Mouse (Mus musculus) heart, adult 2 months (tissue): ENCODE data around the gene Smarcd3. TPM values are rescaled to one million over a fixed set of nuclear protein-coding genes. Genes with fewer than 3 reads are reported as not detected.

Experiments
- DNase-seq, 2 experiments: peaks; one replicate each; pipeline ENCODE4 v3.0.0; 2021
- H3K27ac ChIP-seq: fragments of 200-600 bp; 2 replicates; pipeline ENCODE4 v1.8.1; 2022
- H3K27me3 ChIP-seq: fragments of 200-500 bp; 2 replicates; pipeline ENCODE4 v1.6.1; 2012; ENCODE audit warnings: mild to moderate bottlenecking, low read length, inconsistent platforms, mixed read lengths; ENCODE audit not compliant: control insufficient read depth, insufficient read depth
- H3K36me3 ChIP-seq: fragments of 200-500 bp; 2 replicates; pipeline ENCODE4 v1.6.1; 2012; ENCODE audit warnings: low read length, inconsistent platforms; ENCODE audit not compliant: control insufficient read depth, insufficient read depth
- H3K4me1 ChIP-seq: fragments of 200-500 bp; 2 replicates; pipeline ENCODE4 v1.6.1; 2011; ENCODE audit warnings: low read length; ENCODE audit not compliant: control insufficient read depth, insufficient read depth
- H3K4me3 ChIP-seq: fragments of 200-600 bp; 2 replicates; pipeline ENCODE4 v1.8.1; 2022
- H3K79me2 ChIP-seq: fragments of 200-500 bp; replicated peaks from 2 replicates; pipeline ENCODE4 v1.6.1; 2012; ENCODE audit warnings: mild to moderate bottlenecking, inconsistent platforms, low read length, moderate library complexity, mixed read lengths; ENCODE audit not compliant: control insufficient read depth, insufficient read depth
- H3K9ac ChIP-seq: fragments of 200-500 bp; 2 replicates; pipeline ENCODE4 v1.6.1; 2012; ENCODE audit warnings: low read depth, mild to moderate bottlenecking, control low read depth, inconsistent platforms, low read length, mixed read lengths
- CTCF ChIP-seq: fragments of 200-600 bp; IDR thresholded peaks from 2 replicates; pipeline ENCODE4 v1.8.1; 2022; ENCODE audit warnings: antibody characterized with exemption, mild to moderate bottlenecking, moderate library complexity
- EP300 ChIP-seq: fragments of 200-500 bp; IDR thresholded peaks from 2 replicates; pipeline ENCODE4 v1.6.1; 2011; ENCODE audit warnings: low read depth, low read length, control low read depth; ENCODE audit not compliant: insufficient read depth
- POLR2A ChIP-seq: fragments of 200-500 bp; IDR thresholded peaks from 2 replicates; pipeline ENCODE4 v1.6.1; 2011; ENCODE audit warnings: mild to moderate bottlenecking, low read depth, low read length, control low read depth; ENCODE audit not compliant: insufficient read depth
- WGBS: fragments of 180-500 bp; shearing (Covaris S2); methylation state at CpG from one replicate; pipeline ENCODE4 v1.1.7; 2018; 5-methylcytosine and 5-hydroxymethylcytosine counted together
- intact Hi-C: fragments of 180-260 bp; cut with DNase I; formaldehyde crosslinking; loops from one replicate; pipeline ENCODE4 v1.15.1; 2025
- polyA plus RNA-seq: library from polyadenylated mRNA; depleted of rRNA; stranded (reverse); fragments of >200 nt; gene quantifications from 2 replicates; pipeline ENCODE4 v1.2.3, GENCODE M21; 2012
- total RNA-seq, 2 experiments: library from RNA; stranded (reverse); gene quantifications; 2 replicates each; pipeline ENCODE4 v1.2.3; 2021

The Smarcd3 gene
- total and polyA plus RNA-seq, 3 experiments: 58.7 to 61.8 (median 60.2) TPM

DNA sequence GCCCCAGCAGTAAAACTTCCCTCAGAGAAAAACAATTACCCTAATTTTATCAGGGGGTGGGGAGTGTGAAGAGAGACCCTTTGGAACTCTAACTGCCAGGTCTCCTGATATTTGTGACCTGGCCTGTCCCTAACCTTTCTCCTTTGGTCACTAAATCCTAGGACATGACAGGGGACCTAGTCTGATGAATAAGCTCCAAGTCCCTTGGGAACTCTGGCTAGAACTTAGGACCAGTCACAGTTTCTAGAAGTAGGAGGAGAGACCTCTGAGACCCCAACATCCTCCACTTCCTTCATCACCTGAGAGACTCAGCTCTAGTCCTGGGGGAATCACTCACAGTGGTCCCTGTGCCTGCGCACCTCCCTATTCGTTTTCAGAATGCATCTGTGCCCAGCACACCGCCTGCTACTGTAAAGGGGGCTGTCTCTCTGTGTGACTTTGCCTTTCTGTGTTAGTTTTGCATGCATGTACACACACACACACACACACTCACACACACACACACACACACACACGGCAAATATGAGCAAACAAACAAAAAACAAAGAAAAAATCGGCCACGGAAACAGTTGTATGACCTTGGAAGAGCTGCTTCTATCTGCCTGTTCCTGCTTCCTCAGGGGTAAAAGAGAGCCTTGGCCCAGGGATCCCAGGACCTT, 18.8 kb downstream of the Smarcd3 start:
- WGBS: 23% methylated on average over 6 of the region's 6 CpGs
- H3K4me1 ChIP-seq: peaks cover 16% of the 10 kb centered on the region
- H3K27me3 ChIP-seq: no peaks in the 10 kb centered on the region
- H3K79me2 ChIP-seq: no peaks in the 10 kb centered on the region
- intact Hi-C loops: no loop called here
- H3K4me3 ChIP-seq: peak overlapping the region; percentile 63
- H3K27ac ChIP-seq: peak overlapping the region; percentile 99
- no peak for DNase-seq
- no peaks in the 10 kb centered on the region for H3K36me3 ChIP-seq
- no peak for TF ChIP-seq POLR2A
- TF ChIP-seq EP300: no peak
- no peak for TF ChIP-seq CTCF
- H3K9ac ChIP-seq: peak overlapping the region; percentile 68

DNA sequence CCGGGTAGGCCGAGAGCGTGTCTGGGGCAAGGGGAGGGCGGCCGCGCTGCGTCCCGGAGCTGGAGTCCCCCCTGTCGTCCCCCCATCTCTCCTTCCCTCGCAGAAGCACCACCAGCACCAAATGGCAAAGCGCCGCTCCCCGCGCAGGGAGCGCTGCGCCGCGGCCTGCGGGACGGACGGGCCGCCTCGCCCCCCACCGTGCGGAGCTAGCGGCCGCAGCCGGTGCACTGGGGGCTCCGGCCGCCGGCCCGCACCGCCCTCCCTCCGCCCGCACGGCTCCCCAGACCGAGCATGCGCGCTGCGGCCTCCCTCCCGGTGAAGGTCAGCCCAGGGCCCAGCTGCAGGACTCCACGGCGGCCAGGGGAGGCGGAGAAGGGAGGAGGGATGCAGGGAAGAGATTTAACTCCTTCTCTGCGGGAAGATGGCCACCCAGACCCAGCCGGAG, 19.5 kb downstream of the Smarcd3 start:
- under 1% methylated on average over 46 of the region's 46 CpGs for WGBS
- intact Hi-C loops: loop anchor here (5.0 kb wide), 1 partner anchor 148 kb away; no protein-coding TSS in a partner anchor
- H3K4me1 ChIP-seq: peaks cover 16% of the 10 kb centered on the region

DNA sequence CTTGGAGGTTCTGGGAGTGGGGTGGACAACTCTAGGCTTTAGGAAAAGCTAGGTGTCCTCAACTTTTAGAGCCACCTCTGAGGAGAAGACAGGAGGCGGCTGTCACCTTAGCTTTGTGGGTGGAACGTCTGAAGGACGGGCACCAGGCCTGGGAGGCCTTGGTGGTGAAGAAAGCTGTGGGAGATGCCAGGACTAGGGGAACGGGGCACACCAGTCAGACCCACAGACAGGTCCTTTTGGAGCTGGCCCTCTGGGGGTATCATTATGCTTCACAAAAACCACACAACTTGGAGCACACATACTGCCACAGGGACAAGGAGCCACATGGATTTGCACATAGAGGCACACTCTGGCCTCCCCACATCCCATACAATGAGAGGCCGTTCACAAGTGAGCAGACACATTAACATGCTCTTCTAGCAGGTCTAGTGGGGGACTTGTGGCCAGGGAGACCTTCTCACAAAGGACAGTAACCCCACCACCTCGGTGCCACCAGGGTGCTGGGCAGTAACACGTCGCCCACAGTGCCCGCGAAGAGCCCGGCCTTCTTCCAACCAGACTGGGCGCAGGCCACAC, 20.0 kb downstream of the Smarcd3 start:
- TF ChIP-seq POLR2A (no peak), CTCF (no peak), EP300 (no peak)
- peaks cover 16% of the 10 kb centered on the region for H3K4me1 ChIP-seq
- no peaks in the 10 kb centered on the region for H3K36me3 ChIP-seq

More for the DNA sequence above, 19.5 kb downstream of the Smarcd3 start:
- Histone ChIP-seq H3K79me2 (no peaks in the 10 kb centered on the region), H3K36me3 (no peaks in the 10 kb centered on the region), H3K27ac (peak overlapping the region; percentile 99), H3K4me3 (peak overlapping the region; percentile 63), H3K27me3 (no peaks in the 10 kb centered on the region), H3K9ac (peak overlapping the region; percentile 97)
- TF ChIP-seq POLR2A (peak; percentile 63), EP300 (0 out of 2 replicates have a peak, but pooled peaks have one; percentile 26), CTCF (peak; percentile 58)
- DNase-seq: peak; percentile 94

DNA sequence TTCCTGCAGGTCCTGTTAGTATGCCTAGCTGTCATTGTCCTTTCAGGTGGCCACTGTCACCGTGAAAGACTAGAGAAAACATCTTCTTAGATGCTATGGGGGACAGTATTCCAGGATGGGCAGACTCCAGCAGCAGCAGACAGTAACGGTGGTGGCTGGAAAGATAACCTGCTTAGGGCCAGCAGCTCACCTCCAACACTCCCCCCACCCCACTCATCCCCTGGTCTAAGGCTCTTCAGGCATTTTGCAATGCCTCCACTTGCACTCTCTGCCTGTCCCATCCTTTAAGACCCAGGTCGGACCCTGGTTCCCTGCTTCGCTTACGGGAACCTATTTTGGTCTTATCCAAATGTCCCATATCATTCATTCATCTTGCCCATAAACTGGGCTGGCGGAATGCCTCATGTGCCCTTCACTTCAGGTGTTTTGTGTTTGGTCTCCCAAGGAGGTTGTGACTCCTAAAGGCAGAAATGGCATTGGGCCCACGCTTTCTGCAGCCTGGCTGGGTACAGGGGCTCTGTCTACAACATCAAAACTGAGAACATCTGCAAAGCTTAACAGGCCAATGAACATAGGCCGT, 20.7 kb downstream of the Smarcd3 start:
- Histone ChIP-seq H3K27ac (peak overlapping the region; percentile 99), H3K36me3 (no peaks in the 10 kb centered on the region), H3K79me2 (no peaks in the 10 kb centered on the region), H3K4me1 (peaks cover 16% of the 10 kb centered on the region), H3K4me3 (peak overlapping the region; percentile 64), H3K27me3 (no peaks in the 10 kb centered on the region), H3K9ac (peak overlapping the region; percentile 28; the same call in 1 of the 2 replicates)
- TF ChIP-seq CTCF: no peak
- TF ChIP-seq EP300: no peak
- TF ChIP-seq POLR2A: no peak
- no peak for DNase-seq
- WGBS: 65% methylated on average over 8 of the region's 8 CpGs
- intact Hi-C loops: loop anchor here (2.0 to 5.0 kb wide), 2 partner anchors 27 to 149 kb away; partner anchors contain the start of gene Abcf2

More for the DNA sequence above, 20.0 kb downstream of the Smarcd3 start:
- intact Hi-C loops: loop anchor here (5.0 kb wide), 1 partner anchor 148 kb away; no protein-coding TSS in a partner anchor
- Histone ChIP-seq H3K9ac (peak overlapping the region; percentile 97), H3K27me3 (no peaks in the 10 kb centered on the region), H3K4me3 (peak overlapping the region; percentile 63), H3K79me2 (no peaks in the 10 kb centered on the region), H3K27ac (peak overlapping the region; percentile 99)
- 18% methylated on average over 12 of the region's 12 CpGs for WGBS
- DNase-seq: no peak

DNA sequence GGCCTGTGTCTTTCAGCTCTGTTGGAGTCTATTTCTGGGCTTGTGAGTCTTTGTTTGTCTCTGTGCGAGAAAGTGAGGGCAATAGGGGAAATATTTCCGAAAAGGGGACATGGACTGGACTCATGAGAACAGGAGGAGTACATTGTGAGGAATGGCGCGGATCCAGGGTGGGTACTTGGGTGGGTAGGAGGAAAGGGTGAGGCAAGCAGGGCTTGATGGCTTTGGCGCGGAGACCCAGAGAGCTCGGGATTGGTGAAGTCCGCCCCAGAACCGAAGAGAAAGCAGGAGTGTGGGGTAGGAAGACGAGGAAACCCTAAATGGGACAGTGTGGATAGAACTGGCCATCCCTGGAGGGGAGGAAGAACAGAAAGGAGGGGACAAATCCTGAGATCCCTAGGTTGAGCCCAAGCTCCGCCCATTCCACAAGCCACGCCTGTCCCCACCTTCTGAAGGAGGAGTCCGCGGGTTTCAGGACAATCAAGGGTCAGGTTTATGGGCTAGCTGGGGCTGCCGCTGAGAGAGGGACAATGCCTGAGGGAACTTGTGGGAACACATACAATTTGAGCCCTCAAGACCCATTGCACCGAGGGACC, 21.4 kb downstream of the Smarcd3 start:
- H3K27ac ChIP-seq: peak overlapping the region; percentile 99
- DNase-seq: peak; percentile 93 to 94
- no peaks in the 10 kb centered on the region for H3K36me3 ChIP-seq
- H3K27me3 ChIP-seq: no peaks in the 10 kb centered on the region
- intact Hi-C loops: loop anchor here (2.0 to 5.0 kb wide), 2 partner anchors 26 to 149 kb away; partner anchors contain the start of gene Abcf2
- H3K4me3 ChIP-seq: peak overlapping the region; percentile 64
- TF ChIP-seq CTCF: no peak
- peak; percentile 96 for TF ChIP-seq POLR2A
- TF ChIP-seq EP300: peak; percentile 61; the same call in 1 of the 2 replicates
- no peaks in the 10 kb centered on the region for H3K79me2 ChIP-seq
- H3K4me1 ChIP-seq: peaks cover 16% of the 10 kb centered on the region
- peak overlapping the region; percentile 99 for H3K9ac ChIP-seq
- WGBS: 2% methylated on average over 16 of the region's 16 CpGs
